Mouse (Mus musculus) CH12.LX (cell line): ENCODE data around the gene Mrps7. TPM values are rescaled to one million over a fixed set of nuclear protein-coding genes. Genes with fewer than 3 reads are reported as not detected.

Experiments
- DNase-seq: peaks from one replicate; pipeline ENCODE4 v3.0.0-alpha.2; 2013; ENCODE audit errors: extremely low read depth
- H3K27ac ChIP-seq: 2 replicates; pipeline ENCODE4 v1.5.1; 2012; ENCODE audit warnings: low read depth, mild to moderate bottlenecking, control low read depth, moderate library complexity; ENCODE audit not compliant: insufficient read depth
- H3K27me3 ChIP-seq: replicated peaks from 2 replicates; pipeline ENCODE3; 2012; ENCODE audit warnings: inconsistent platforms
- H3K36me3 ChIP-seq, 2 experiments: replicated peaks in 1 of 2; 2 replicates each; pipeline versions ENCODE3 to v1.6.1; 2012; ENCODE audit warnings: inconsistent platforms in 1 of 2, low read length in 1 of 2, mild to moderate bottlenecking in 1 of 2, mixed read lengths in 1 of 2, moderate library complexity in 1 of 2; ENCODE audit not compliant: control insufficient read depth in 1 of 2, insufficient read depth in 1 of 2
- H3K4me1 ChIP-seq, 2 experiments: 2 replicates each; pipeline ENCODE4 v1.6.1; 2012; ENCODE audit warnings: inconsistent platforms in 1 of 2, moderate library complexity in 1 of 2; ENCODE audit not compliant: insufficient read depth in 2 of 2, control insufficient read depth in 1 of 2
- H3K4me2 ChIP-seq: 2 replicates; pipeline ENCODE4 v1.6.1; 2012; ENCODE audit warnings: low read depth, mild to moderate bottlenecking, control low read depth; ENCODE audit not compliant: poor library complexity, insufficient read depth, severe bottlenecking
- H3K4me3 ChIP-seq, 3 experiments: fragments of 150-350 bp in 1 of 3; sonication (generic) in 1 of 3; replicated peaks in 1 of 3; 2 replicates each; pipeline versions ENCODE3 to v1.5.1; 2011 to 2012; ENCODE audit warnings: low read depth in 2 of 3, low read length in 2 of 3, mild to moderate bottlenecking in 2 of 3, moderate library complexity in 2 of 3, control low read depth in 1 of 3, improper control_type of control experiment in 1 of 3, inconsistent platforms in 1 of 3, mixed read lengths in 1 of 3; ENCODE audit not compliant: poor library complexity in 1 of 3
- H3K79me2 ChIP-seq: replicated peaks from 2 replicates; pipeline ENCODE4 v1.6.1; 2012; ENCODE audit warnings: mild to moderate bottlenecking, moderate library complexity; ENCODE audit not compliant: control insufficient read depth, poor library complexity, insufficient read depth, severe bottlenecking; ENCODE audit errors: extremely low read depth
- H3K9ac ChIP-seq: 2 replicates; pipeline ENCODE4 v1.6.1; 2012; ENCODE audit warnings: low read depth, mild to moderate bottlenecking, control low read depth, moderate library complexity; ENCODE audit not compliant: insufficient read depth
- H3K9me3 ChIP-seq: replicated peaks from 2 replicates; pipeline ENCODE3; 2012; ENCODE audit warnings: low read length, inconsistent platforms, mixed read lengths
- BHLHE40 ChIP-seq: IDR thresholded peaks from 2 replicates; pipeline ENCODE4 v1.6.1; 2011; ENCODE audit warnings: mild to moderate bottlenecking, low read depth, low read length, improper control_type of control experiment
- CHD2 ChIP-seq: IDR thresholded peaks from 2 replicates; pipeline ENCODE4 v1.6.1; 2011; ENCODE audit warnings: low read length, improper control_type of control experiment
- CTCF ChIP-seq, 2 experiments: IDR thresholded peaks in 1 of 2; conservative IDR thresholded peaks in 1 of 2; 2 replicates each; pipeline ENCODE4 v1.5.1; 2011 to 2012; ENCODE audit warnings: low read depth in 2 of 2, low read length in 2 of 2, improper control_type of control experiment in 1 of 2, inconsistent platforms in 1 of 2, mild to moderate bottlenecking in 1 of 2, moderate library complexity in 1 of 2
- E2F4 ChIP-seq: IDR thresholded peaks from 2 replicates; pipeline ENCODE4 v1.6.1; 2011; ENCODE audit warnings: low read depth, low read length, improper control_type of control experiment; ENCODE audit not compliant: insufficient replicate concordance
- ELF1 ChIP-seq: IDR thresholded peaks from 2 replicates; pipeline ENCODE4 v1.6.1; 2014; ENCODE audit warnings: low read depth, mild to moderate bottlenecking, inconsistent platforms, low read length, improper control_type of control experiment
- GABPA ChIP-seq: IDR thresholded peaks from 2 replicates; pipeline ENCODE4 v1.6.1; 2012; ENCODE audit warnings: low read depth, low read length, improper control_type of control experiment, inconsistent platforms; ENCODE audit not compliant: insufficient replicate concordance
- HCFC1 ChIP-seq: IDR thresholded peaks from 2 replicates; pipeline ENCODE4 v1.6.1; 2012; ENCODE audit warnings: low read depth, mild to moderate bottlenecking, inconsistent platforms, low read length, improper control_type of control experiment
- IRF4 ChIP-seq: IDR thresholded peaks from 2 replicates; pipeline ENCODE4 v1.6.1; 2014; ENCODE audit warnings: low read depth, mild to moderate bottlenecking, inconsistent platforms, low read length, improper control_type of control experiment
- JUN ChIP-seq: IDR thresholded peaks from 2 replicates; pipeline ENCODE4 v1.6.1; 2011; ENCODE audit warnings: low read depth, mild to moderate bottlenecking, low read length, improper control_type of control experiment, moderate library complexity; ENCODE audit not compliant: insufficient read depth
- KAT2A ChIP-seq: IDR thresholded peaks from 2 replicates; pipeline ENCODE4 v1.6.1; 2012; ENCODE audit warnings: low read length, improper control_type of control experiment, inconsistent platforms; ENCODE audit not compliant: insufficient replicate concordance
- MAFK ChIP-seq: IDR thresholded peaks from 2 replicates; pipeline ENCODE4 v1.6.1; 2011; ENCODE audit warnings: low read length, improper control_type of control experiment; ENCODE audit not compliant: insufficient replicate concordance
- MAZ ChIP-seq: IDR thresholded peaks from 2 replicates; pipeline ENCODE4 v1.6.1; 2012; ENCODE audit warnings: low read depth, mild to moderate bottlenecking, inconsistent platforms, low read length, improper control_type of control experiment, moderate library complexity
- MEF2A ChIP-seq: IDR thresholded peaks from 2 replicates; pipeline ENCODE4 v1.6.1; 2014; ENCODE audit warnings: low read depth, mild to moderate bottlenecking, inconsistent platforms, low read length, improper control_type of control experiment, borderline replicate concordance
- MXI1 ChIP-seq: IDR thresholded peaks from 2 replicates; pipeline ENCODE4 v1.6.1; 2011; ENCODE audit warnings: mild to moderate bottlenecking, low read depth, low read length, improper control_type of control experiment
- NELFE ChIP-seq: IDR thresholded peaks from 2 replicates; pipeline ENCODE4 v1.6.1; 2011; ENCODE audit warnings: low read depth, low read length, improper control_type of control experiment
- NRF1 ChIP-seq: IDR thresholded peaks from 2 replicates; pipeline ENCODE4 v1.6.1; 2014; ENCODE audit warnings: low read depth, mild to moderate bottlenecking, inconsistent platforms, low read length, improper control_type of control experiment, moderate library complexity
- POLR2A ChIP-seq: IDR thresholded peaks from 2 replicates; pipeline ENCODE4 v1.6.1; 2011; ENCODE audit warnings: low read depth, mild to moderate bottlenecking, improper control_type of control experiment, low read length
- POLR2AphosphoS2 ChIP-seq: IDR thresholded peaks from 2 replicates; pipeline ENCODE4 v1.6.1; 2011; ENCODE audit warnings: low read depth, low read length, improper control_type of control experiment
- RAD21 ChIP-seq: IDR thresholded peaks from 2 replicates; pipeline ENCODE4 v1.6.1; 2011; ENCODE audit warnings: low read depth, mild to moderate bottlenecking, low read length, improper control_type of control experiment, moderate library complexity
- RCOR1 ChIP-seq: conservative IDR thresholded peaks from 2 replicates; pipeline ENCODE4 v1.6.1; 2012; ENCODE audit warnings: low read depth, mild to moderate bottlenecking, inconsistent platforms, low read length, improper control_type of control experiment
- SIN3A ChIP-seq: IDR thresholded peaks from 2 replicates; pipeline ENCODE4 v1.6.1; 2012; ENCODE audit warnings: low read length, improper control_type of control experiment, inconsistent platforms
- SMC3 ChIP-seq: IDR thresholded peaks from 2 replicates; pipeline ENCODE4 v1.6.1; 2011; ENCODE audit warnings: low read depth, low read length, improper control_type of control experiment
- TBP ChIP-seq: conservative IDR thresholded peaks from 2 replicates; pipeline ENCODE4 v1.6.1; 2011; ENCODE audit warnings: low read depth, low read length, improper control_type of control experiment
- TCF12 ChIP-seq: IDR thresholded peaks from 2 replicates; pipeline ENCODE4 v1.6.1; 2014; ENCODE audit warnings: low read depth, mild to moderate bottlenecking, inconsistent platforms, low read length, improper control_type of control experiment
- UBTF ChIP-seq: IDR thresholded peaks from 2 replicates; pipeline ENCODE4 v1.6.1; 2012; ENCODE audit warnings: low read depth, mild to moderate bottlenecking, inconsistent platforms, low read length, improper control_type of control experiment, moderate library complexity
- USF2 ChIP-seq: conservative IDR thresholded peaks from 2 replicates; pipeline ENCODE4 v1.6.1; 2011; ENCODE audit warnings: low read depth, low read length, improper control_type of control experiment
- ZC3H11A ChIP-seq: IDR thresholded peaks from 2 replicates; pipeline ENCODE4 v1.6.1; 2012; ENCODE audit warnings: low read depth, mild to moderate bottlenecking, inconsistent platforms, low read length, improper control_type of control experiment
- ZMIZ1 ChIP-seq: IDR thresholded peaks from 2 replicates; pipeline ENCODE4 v1.6.1; 2012; ENCODE audit warnings: low read depth, mild to moderate bottlenecking, inconsistent platforms, low read length, improper control_type of control experiment
- dilution Hi-C: fragments of 300-500 bp; cut with MboI; formaldehyde crosslinking; loops from 2 replicates; pipeline ENCODE4 v1.14.3; 2020; ENCODE audit warnings: low sequenced_read_pairs; ENCODE audit not compliant: extremely low pct_unique_long_range_greater_than_20kb, extremely low pct_ligation_motif_present
- in situ Hi-C: fragments of 300-500 bp; cut with MboI; formaldehyde crosslinking; loops from 3 replicates; pipeline ENCODE4 v1.14.3; 2019; ENCODE audit warnings: low sequenced_read_pairs, low pct_ligation_motif_present, low pct_unique_long_range_greater_than_20kb, mixed read lengths
- polyA plus RNA-seq: library from polyadenylated mRNA; unstranded; fragments of >175 nt; gene quantifications from 2 replicates; pipeline ENCODE4 v1.2.1, GENCODE M21; 2012; ENCODE audit warnings: low read depth; ENCODE audit not compliant: insufficient read length
- total RNA-seq, 2 experiments: library from RNA; depleted of rRNA; stranded (reverse); fragments of 300-350 nt in 1 of 2; fragments of >200 nt in 1 of 2; gene quantifications; 2 replicates each; pipeline ENCODE4 v1.2.3; 2012 to 2014

The Mrps7 gene
- total and polyA plus RNA-seq, 3 experiments: 154 to 172 (median 157) TPM

DNA sequence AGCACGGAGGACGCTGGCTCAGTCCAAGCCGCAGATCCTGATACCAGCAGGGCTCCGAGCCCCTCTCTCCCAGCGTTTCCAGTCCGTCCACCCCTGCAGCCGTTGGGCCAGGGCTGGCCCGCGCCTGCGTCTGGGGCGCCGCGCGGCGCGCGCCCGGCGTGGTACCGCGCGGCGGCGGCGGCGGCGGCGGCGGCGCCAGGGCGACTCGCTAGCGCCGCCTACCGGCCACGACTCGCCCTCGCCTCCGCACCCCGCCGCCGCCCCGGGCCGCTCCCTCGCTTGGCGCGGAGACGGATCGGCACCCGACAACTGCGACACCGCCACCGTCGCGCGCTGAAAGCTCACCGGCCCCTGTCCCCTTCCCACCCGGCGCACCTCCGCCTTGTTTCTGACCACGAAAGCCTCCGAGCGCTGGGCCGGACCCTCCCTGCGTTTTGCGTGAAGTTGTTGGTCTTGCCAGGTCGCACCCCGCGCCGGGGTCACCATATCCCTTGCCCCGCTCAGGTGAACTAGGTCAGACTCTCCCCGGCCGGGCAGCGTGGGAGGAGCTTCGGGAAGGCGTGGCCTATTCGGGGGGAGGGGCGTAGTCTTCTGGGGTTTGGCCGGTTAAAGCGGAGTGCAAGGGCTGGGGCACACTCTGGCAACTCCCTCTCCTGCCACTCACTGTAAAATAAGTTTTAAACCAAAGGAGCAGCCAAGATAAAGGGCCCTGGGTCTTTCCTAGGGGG is 8.8 kb downstream of the Mrps7 start, which contains the start of gene Mif4gd:
Mif4gd (minus strand) TSS at position 560 of the 728 bp plus-strand sequence.
- TF ChIP-seq MXI1 (peak; percentile 63; the same call in 1 of the 2 replicates), ELF1 (peak; percentile 39; the same call in 1 of the 2 replicates), SIN3A (peak; percentile 71), BHLHE40 (no peak), CTCF (conservative IDR thresholded peaks at IDR 0.05 in 1 of 2, IDR thresholded peaks at IDR 0.05 in 1 of 2; ENCODE audit: low read depth in 2 of 2, low read length in 2 of 2) (peak in 1 of 2 experiments; percentile 66; a peak in 2 of 4 replicates), HCFC1 (peak; percentile 22; the same call in 1 of the 2 replicates), NRF1 (peak; percentile 81), RAD21 (no peak; the same call in 1 of the 2 replicates), ZC3H11A (no peak), POLR2AphosphoS2 (peak; percentile 98), KAT2A (no peak), ZMIZ1 (peak; percentile 92), NELFE (peak; percentile 60), E2F4 (no peak), CHD2 (peak; percentile 72), SMC3 (peak; percentile 35), USF2 (no peak; the same call in 1 of the 2 replicates), MAZ (no peak), RCOR1 (0 out of 2 replicates have a peak, but pooled peaks have one; percentile 1), POLR2A (peak; percentile 93), MEF2A (no peak; the same call in none of the 2 replicates), TCF12 (peak; percentile 67), TBP (peak; percentile 12; the same call in 1 of the 2 replicates), IRF4 (no peak; the same call in 1 of the 2 replicates), GABPA (no peak), JUN (no peak), MAFK (no peak), UBTF (peak; percentile 82; the same call in 1 of the 2 replicates)
- TF ChIP-seq, all 38 proteins: peak for 16
- H3K36me3 ChIP-seq: peaks cover 69 to 82% of the 10 kb centered on the region in 2 experiments

More for the DNA sequence above, 8.8 kb downstream of the Mrps7 start, which contains the start of gene Mif4gd:
- peak within 1 kb of the TSS; percentile 95 for H3K9ac ChIP-seq
- H3K4me3 ChIP-seq: peak within 1 kb of the TSS; percentile 60 to 98 (median 75)
- in situ Hi-C loops: loop anchor here (25.0 kb wide), 1 partner anchor 400 kb away; the partner anchor contains the start of gene Galk1
- H3K4me1 ChIP-seq: peaks cover 31 to 85% of the 10 kb centered on the region in 2 experiments
- peak within 1 kb of the TSS; percentile 97 for H3K27ac ChIP-seq
- dilution Hi-C loops: no loop called here
- peak within 1 kb of the TSS; percentile 78 for H3K4me2 ChIP-seq
- peaks cover 30% of the 10 kb centered on the region for H3K79me2 ChIP-seq
- H3K27me3 ChIP-seq: no peaks in the 10 kb centered on the region
- DNase-seq: peak; percentile 93
- no peaks in the 10 kb centered on the region for H3K9me3 ChIP-seq
